Mouse (Mus musculus) cerebellum, adult 9-11 months (tissue): ENCODE results near the gene Trrap.

Experiments
- DNase-seq: peaks from one replicate; pipeline ENCODE4 v3.0.0; 2022

The Trrap gene

GRCm38 (mm10) chr5:144872867-144873266 is 105.3 kb downstream of the Trrap start:
- DNase-seq: no peak

GRCm38 (mm10) chr5:144875227-144875626 is 107.7 kb downstream of the Trrap start:
- DNase-seq: no peak

DNA sequence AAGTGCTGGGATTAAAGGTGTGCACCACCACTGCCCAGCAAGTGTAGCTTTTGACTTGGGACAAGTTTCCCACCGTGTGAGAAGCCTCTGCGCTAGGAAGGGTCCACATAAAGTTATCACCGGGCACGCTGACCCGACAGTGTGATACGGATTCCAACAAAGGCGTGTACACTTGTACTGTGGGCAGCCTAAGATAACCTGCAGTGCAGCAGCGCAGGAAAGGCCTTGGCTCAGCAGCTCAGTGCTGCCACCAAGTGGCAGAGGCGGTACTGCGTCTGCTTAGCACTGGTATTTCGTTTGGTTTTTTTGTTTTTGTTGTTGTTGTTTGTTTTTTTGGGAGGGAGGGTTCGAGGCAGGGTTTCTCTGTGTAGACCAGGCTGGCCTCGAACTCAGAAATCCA is 108.4 kb downstream of the Trrap start:
- DNase-seq: peak; percentile 60

DNA sequence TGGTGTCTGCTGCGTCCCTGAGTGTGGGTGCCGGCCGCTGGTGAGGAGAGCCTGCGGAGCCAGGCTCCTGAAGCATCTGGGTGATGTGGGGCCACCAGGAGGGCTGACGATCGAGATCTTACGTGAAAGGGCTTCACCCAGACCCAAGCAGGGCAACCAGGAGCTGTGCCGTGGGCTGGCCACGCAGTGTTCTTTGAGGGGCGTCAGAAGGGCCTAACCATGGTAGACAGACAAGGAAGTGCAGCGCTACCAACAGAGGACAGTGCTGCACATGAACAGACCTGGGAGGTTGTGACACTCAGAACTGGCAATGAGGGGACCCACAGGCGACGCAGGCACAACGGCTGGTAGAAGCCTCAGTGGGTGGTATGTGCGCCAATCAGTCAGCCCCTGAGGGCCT is 109.5 kb downstream of the Trrap start:
- no peak for DNase-seq

- peak; percentile 87 for DNase-seq
Observed at GRCm38 (mm10) chr5:144881670-144882399, 114.3 kb downstream of the Trrap start.

DNA sequence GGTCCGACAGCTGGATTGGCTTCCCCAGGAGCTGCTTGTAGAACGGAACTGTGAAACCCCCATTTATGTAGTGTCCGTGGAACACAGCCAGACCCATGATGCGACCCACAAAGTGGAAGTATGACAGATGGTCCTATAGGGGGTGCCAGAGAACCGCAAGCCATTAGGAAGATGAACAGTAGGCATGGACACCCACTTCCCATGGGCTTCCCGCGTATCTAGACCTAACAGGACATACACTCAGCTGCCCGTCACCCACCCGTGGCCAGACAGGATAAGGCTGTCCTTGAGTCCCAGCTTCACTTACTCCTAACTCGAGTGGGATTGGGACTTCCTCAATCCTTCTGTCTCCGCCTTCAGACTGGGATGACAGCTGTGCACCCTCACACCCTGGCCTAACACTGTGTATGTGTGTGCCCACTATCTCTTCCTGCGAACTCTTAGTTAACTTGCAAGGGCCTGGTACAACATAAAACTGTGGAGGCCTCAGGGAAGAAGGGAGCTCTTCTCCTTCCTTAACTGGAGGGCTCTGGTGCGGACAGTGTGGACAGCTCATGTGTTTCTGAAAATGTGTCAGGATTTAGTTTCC is 117.2 kb downstream of the Trrap start:
- no peak for DNase-seq

- no peak for DNase-seq
Observed at GRCm38 (mm10) chr5:144885968-144886650, 118.6 kb downstream of the Trrap start.

DNA sequence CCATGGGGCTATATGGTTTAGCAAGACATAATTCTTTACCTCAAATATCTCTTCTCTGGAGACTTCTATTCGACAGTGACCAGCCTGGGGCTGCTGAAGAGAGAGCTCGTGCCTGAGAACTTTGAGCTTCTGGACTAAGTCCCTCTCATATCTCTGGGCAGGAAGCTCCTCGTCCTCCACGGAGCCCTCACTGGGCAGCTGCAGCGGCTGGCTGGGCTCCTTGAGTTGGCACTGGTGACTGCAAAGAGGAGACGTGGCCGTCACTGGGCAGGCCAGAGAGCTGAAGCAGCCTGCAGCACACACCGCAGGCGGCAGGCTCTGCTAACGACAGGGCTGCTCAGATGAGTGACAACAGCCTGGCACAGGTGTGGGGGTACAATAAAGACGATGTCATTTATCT is 123.7 kb downstream of the Trrap start:
- no peak for DNase-seq

GRCm38 (mm10) chr5:144897881-144898280 is 130.3 kb downstream of the Trrap start:
- DNase-seq: no peak

DNA sequence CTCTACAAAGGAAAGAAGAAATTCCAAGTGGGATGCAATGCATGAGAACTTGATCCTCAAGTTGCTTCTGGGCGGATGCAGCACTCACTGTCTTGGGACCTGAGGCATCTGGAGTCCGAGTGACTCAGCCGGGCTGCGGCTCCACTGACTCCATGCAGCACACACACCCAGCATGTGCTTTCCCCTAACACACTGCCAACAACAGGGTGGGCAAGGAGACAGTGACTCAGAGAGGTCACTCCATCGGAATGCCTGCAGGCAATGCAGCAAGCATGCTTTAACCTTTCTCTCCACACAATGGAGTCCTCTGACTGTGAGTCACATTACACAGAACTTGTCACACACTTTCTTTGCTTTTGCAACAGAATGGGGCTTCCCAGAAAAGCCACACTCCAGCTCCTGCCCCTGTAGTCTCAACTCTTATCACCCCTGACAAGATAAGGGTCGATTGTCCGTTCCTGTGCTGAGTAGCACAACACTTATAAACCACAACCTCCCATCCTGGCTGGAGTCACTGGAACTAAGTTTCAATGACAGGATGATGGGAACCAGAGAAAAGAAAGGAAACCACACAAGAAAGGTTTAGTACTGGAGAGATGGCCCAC is 131.0 kb downstream of the Trrap start:
- no peak for DNase-seq

GRCm38 (mm10) chr5:144901035-144901434 is 133.5 kb downstream of the Trrap start:
- DNase-seq: no peak

DNA sequence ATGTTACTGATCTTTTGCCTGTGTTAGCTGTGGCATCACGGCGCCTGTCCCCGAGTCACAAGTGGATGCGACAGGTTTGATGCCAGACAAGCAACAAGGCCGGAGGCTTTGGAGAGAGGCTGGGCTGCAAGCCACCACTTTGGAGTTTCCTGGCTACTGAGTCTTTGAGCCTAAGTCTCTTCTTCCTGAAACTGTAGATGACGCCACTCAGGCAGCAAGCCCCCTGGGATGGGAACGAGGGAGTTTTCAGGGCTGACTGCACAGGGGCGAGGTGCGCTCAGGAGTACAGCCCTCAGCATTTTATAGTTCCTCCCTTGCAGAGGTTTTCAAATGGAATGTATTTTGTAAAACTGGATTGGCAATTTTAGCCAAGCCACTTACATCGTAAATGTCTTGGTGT is 134.3 kb downstream of the Trrap start:
- DNase-seq: no peak

GRCm38 (mm10) chr5:144904356-144905134 is 137.0 kb downstream of the Trrap start:
- DNase-seq: no peak

DNA sequence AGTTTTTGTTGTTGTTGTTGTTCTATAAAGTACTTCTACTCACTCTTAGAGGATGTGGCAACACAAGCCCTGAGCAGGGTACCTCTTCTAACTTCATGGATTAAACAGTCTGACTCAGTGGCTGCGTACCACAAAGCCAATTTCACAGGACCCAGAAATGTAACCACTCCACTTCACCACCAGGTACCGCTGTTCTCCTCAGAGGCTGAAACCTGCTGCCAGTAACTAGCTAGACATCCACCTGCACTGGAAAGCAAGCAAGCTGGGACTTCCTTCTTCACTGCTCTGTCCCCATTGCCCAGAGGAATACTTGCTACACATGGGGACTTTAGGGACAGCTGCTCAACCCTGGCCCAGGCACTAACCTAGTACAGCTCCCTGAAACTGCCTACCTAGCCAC is 140.1 kb downstream of the Trrap start:
- no peak for DNase-seq
